Mouse (Mus musculus) limb, embryonic 10.5 days (tissue): Measurements from ENCODE around the gene Lrcol1. TPM values are rescaled to one million over a fixed set of nuclear protein-coding genes. Genes with fewer than 3 reads are reported as not detected.

Experiments
- DNase-seq: peaks from one replicate; pipeline ENCODE4 v3.0.0-alpha.2; 2017; ENCODE audit warnings: low spot score
- H3K27ac ChIP-seq: fragments of 300-500 bp; sonication (generic); 2 replicates; pipeline ENCODE4 v1.5.1; 2016; ENCODE audit warnings: mild to moderate bottlenecking
- H3K27me3 ChIP-seq: fragments of 300-500 bp; sonication (generic); 2 replicates; pipeline ENCODE4 v1.6.1; 2016; ENCODE audit warnings: low read depth, mild to moderate bottlenecking; ENCODE audit not compliant: poor library complexity, severe bottlenecking
- H3K36me3 ChIP-seq: fragments of 300-500 bp; sonication (generic); 2 replicates; pipeline ENCODE4 v1.6.1; 2016; ENCODE audit warnings: mild to moderate bottlenecking, moderate library complexity
- H3K4me1 ChIP-seq: fragments of 300-500 bp; sonication (generic); 2 replicates; pipeline ENCODE4 v1.6.1; 2016
- H3K4me3 ChIP-seq: fragments of 300-500 bp; sonication (generic); 2 replicates; pipeline ENCODE4 v1.5.1; 2016; ENCODE audit warnings: mild to moderate bottlenecking, moderate library complexity
- H3K9me3 ChIP-seq: fragments of 300-500 bp; sonication (generic); replicated peaks from 2 replicates; pipeline ENCODE4 v1.6.1; 2016; ENCODE audit warnings: mild to moderate bottlenecking
- WGBS: fragments of 180-500 bp; shearing (Covaris S2); methylation state at CpG from one replicate; pipeline ENCODE4 v1.1.7; 2016; 5-methylcytosine and 5-hydroxymethylcytosine counted together
- polyA plus RNA-seq: library from polyadenylated mRNA; unstranded; fragments of >200 nt; fragmentation: Nextera tagmentation; extraction: Ambion mirVana; gene quantifications from 2 replicates; pipeline ENCODE4 v1.2.1, GENCODE M21; 2016

The Lrcol1 gene
- not detected in 2 replicates for polyA plus RNA-seq

GRCm38 (mm10) chr5:110344524-110344923 lies at the start of gene Lrcol1:
Gene Lrcol1, plus strand, starts transcription at chr5:110344730.
- DNase-seq = no peak
- WGBS = 77% methylated on average over 4 of the region's 4 CpGs
- H3K36me3 ChIP-seq = peaks cover 6% of the 10 kb centered on the region
- no peaks in the 10 kb centered on the region for H3K9me3 ChIP-seq
- H3K4me1 ChIP-seq = peaks cover 18% of the 10 kb centered on the region
- H3K4me3 ChIP-seq = no peak within 1 kb of the TSS
- peaks cover 48% of the 10 kb centered on the region for H3K27me3 ChIP-seq
- H3K27ac ChIP-seq = no peak within 1 kb of the TSS

GRCm38 (mm10) chr5:110296637-110297036 lies 47.9 kb upstream of the Lrcol1 start:
- WGBS = 100% methylated on average over 1 of the region's 1 CpGs
- Histone ChIP-seq H3K27me3 (no peaks in the 10 kb centered on the region), H3K9me3 (no peaks in the 10 kb centered on the region), H3K4me3 (no peak overlapping the region), H3K36me3 (peaks cover 99% of the 10 kb centered on the region), H3K27ac (no peak overlapping the region), H3K4me1 (no peaks in the 10 kb centered on the region)
- DNase-seq = no peak

- DNase-seq = no peak
- Histone ChIP-seq H3K36me3 (peaks cover 100% of the 10 kb centered on the region), H3K9me3 (no peaks in the 10 kb centered on the region), H3K4me3 (no peak overlapping the region), H3K27ac (no peak overlapping the region), H3K4me1 (no peaks in the 10 kb centered on the region), H3K27me3 (no peaks in the 10 kb centered on the region)
- 98% methylated on average over 2 of the region's 2 CpGs for WGBS
Measured at GRCm38 (mm10) chr5:110300591-110300990, 43.9 kb upstream of the Lrcol1 start.

GRCm38 (mm10) chr5:110308861-110309260 lies 35.7 kb upstream of the Lrcol1 start:
- DNase-seq = no peak
- Histone ChIP-seq H3K27me3 (no peaks in the 10 kb centered on the region), H3K4me3 (no peak overlapping the region), H3K36me3 (peaks cover 100% of the 10 kb centered on the region), H3K9me3 (no peaks in the 10 kb centered on the region), H3K27ac (no peak overlapping the region), H3K4me1 (no peaks in the 10 kb centered on the region)
- 95% methylated on average over 7 of the region's 7 CpGs for WGBS

- Histone ChIP-seq H3K27me3 (no peaks in the 10 kb centered on the region), H3K4me1 (no peaks in the 10 kb centered on the region), H3K36me3 (peaks cover 98% of the 10 kb centered on the region), H3K27ac (no peak overlapping the region), H3K9me3 (no peaks in the 10 kb centered on the region), H3K4me3 (no peak overlapping the region)
- 96% methylated on average over 3 of the region's 3 CpGs for WGBS
- no peak for DNase-seq
Measured at GRCm38 (mm10) chr5:110313127-110313526, 31.4 kb upstream of the Lrcol1 start.

- no peak overlapping the region for H3K4me3 ChIP-seq
- WGBS = 74% methylated on average over 3 of the region's 3 CpGs
- H3K27me3 ChIP-seq = no peaks in the 10 kb centered on the region
- no peaks in the 10 kb centered on the region for H3K4me1 ChIP-seq
- H3K27ac ChIP-seq = no peak overlapping the region
- no peak for DNase-seq
- peaks cover 97% of the 10 kb centered on the region for H3K36me3 ChIP-seq
- no peaks in the 10 kb centered on the region for H3K9me3 ChIP-seq
Measured at GRCm38 (mm10) chr5:110330508-110330907, 14.0 kb upstream of the Lrcol1 start.

- no peaks in the 10 kb centered on the region for H3K9me3 ChIP-seq
- DNase-seq = no peak
- 96% methylated on average over 2 of the region's 2 CpGs for WGBS
- H3K36me3 ChIP-seq = peaks cover 63% of the 10 kb centered on the region
- H3K4me3 ChIP-seq = no peak overlapping the region
- H3K4me1 ChIP-seq = peaks cover 18% of the 10 kb centered on the region
- peaks cover 35% of the 10 kb centered on the region for H3K27me3 ChIP-seq
- H3K27ac ChIP-seq = no peak overlapping the region
Measured at GRCm38 (mm10) chr5:110338792-110339191, 5.7 kb upstream of the Lrcol1 start.

GRCm38 (mm10) chr5:110342648-110343284 lies 1.8 kb upstream of the Lrcol1 start, which contains the start of gene P2rx2:
Gene P2rx2, minus strand, starts transcription at chr5:110343212.
- H3K27me3 ChIP-seq = peaks cover 48% of the 10 kb centered on the region
- peaks cover 18% of the 10 kb centered on the region for H3K4me1 ChIP-seq

GRCm38 (mm10) chr5:110345553-110345952 lies 1.0 kb downstream of the Lrcol1 start:
- Histone ChIP-seq H3K9me3 (no peaks in the 10 kb centered on the region), H3K27ac (no peak overlapping the region), H3K4me3 (no peak overlapping the region), H3K36me3 (no peaks in the 10 kb centered on the region; the same call in 1 of the 2 replicates), H3K4me1 (peaks cover 18% of the 10 kb centered on the region), H3K27me3 (peaks cover 46% of the 10 kb centered on the region)
- no peak for DNase-seq
- WGBS = 84% methylated on average over 4 of the region's 4 CpGs

More at GRCm38 (mm10) chr5:110342648-110343284, 1.8 kb upstream of the Lrcol1 start, which contains the start of gene P2rx2:
- peaks cover 24% of the 10 kb centered on the region for H3K36me3 ChIP-seq
- no peaks in the 10 kb centered on the region for H3K9me3 ChIP-seq
- DNase-seq = peak; percentile 68
- peak within 1 kb of the TSS; percentile 37; the same call in 1 of the 2 replicates for H3K27ac ChIP-seq
- 3% methylated on average over 43 of the region's 43 CpGs for WGBS
- peak within 1 kb of the TSS; percentile 57 for H3K4me3 ChIP-seq

GRCm38 (mm10) chr5:110347006-110347405 lies 2.5 kb downstream of the Lrcol1 start:
- peaks cover 18% of the 10 kb centered on the region for H3K4me1 ChIP-seq
- no peak for DNase-seq
- WGBS = 87% methylated on average over 8 of the region's 8 CpGs
- no peaks in the 10 kb centered on the region for H3K9me3 ChIP-seq
- no peak overlapping the region for H3K27ac ChIP-seq
- no peaks in the 10 kb centered on the region for H3K36me3 ChIP-seq
- H3K27me3 ChIP-seq = peaks cover 31% of the 10 kb centered on the region
- no peak overlapping the region for H3K4me3 ChIP-seq

GRCm38 (mm10) chr5:110354716-110355115 lies 10.2 kb downstream of the Lrcol1 start:
- Histone ChIP-seq H3K27ac (no peak overlapping the region), H3K9me3 (no peaks in the 10 kb centered on the region), H3K27me3 (peaks cover 23% of the 10 kb centered on the region), H3K4me3 (no peak overlapping the region), H3K4me1 (peaks cover 7% of the 10 kb centered on the region; the same call in 1 of the 2 replicates), H3K36me3 (no peaks in the 10 kb centered on the region)
- 16% methylated on average over 7 of the region's 7 CpGs for WGBS
- peak; percentile 54 for DNase-seq

- no peaks in the 10 kb centered on the region for H3K9me3 ChIP-seq
- no peak overlapping the region for H3K27ac ChIP-seq
- no peak overlapping the region for H3K4me3 ChIP-seq
- peak; percentile 90 for DNase-seq
- no peaks in the 10 kb centered on the region for H3K36me3 ChIP-seq
- 44% methylated on average over 9 of the region's 9 CpGs for WGBS
- H3K27me3 ChIP-seq = peaks cover 33% of the 10 kb centered on the region
- H3K4me1 ChIP-seq = peaks cover 7% of the 10 kb centered on the region; the same call in 1 of the 2 replicates
Measured at GRCm38 (mm10) chr5:110357531-110358179, 13.1 kb downstream of the Lrcol1 start.

- Histone ChIP-seq H3K9me3 (no peaks in the 10 kb centered on the region), H3K4me3 (no peak overlapping the region), H3K4me1 (peaks cover 26% of the 10 kb centered on the region), H3K27ac (no peak overlapping the region), H3K36me3 (peaks cover 17% of the 10 kb centered on the region), H3K27me3 (peaks cover 21% of the 10 kb centered on the region)
- 91% methylated on average over 6 of the region's 6 CpGs for WGBS
- no peak for DNase-seq
Measured at GRCm38 (mm10) chr5:110361465-110361864, 16.9 kb downstream of the Lrcol1 start.
